Mouse (Mus musculus) C2C12 (cell line): ENCODE data around the gene Samd4b.

Source experiments
- CEBPB ChIP-seq: IDR thresholded peaks from one replicate; pipeline ENCODE4 v1.6.1; 2011; ENCODE audit warnings: low read depth, mild to moderate bottlenecking, control low read depth, moderate library complexity
- CTCF ChIP-seq: IDR thresholded peaks from one replicate; pipeline ENCODE4 v1.5.1; 2011; ENCODE audit not compliant: control insufficient read depth, insufficient read depth, insufficient read length
- MAX ChIP-seq: IDR thresholded peaks from one replicate; pipeline ENCODE4 v1.6.1; 2011; ENCODE audit warnings: mild to moderate bottlenecking, control low read depth
- MYOD1 ChIP-seq: IDR thresholded peaks from one replicate; pipeline ENCODE4 v1.6.1; 2011; ENCODE audit warnings: low read depth; ENCODE audit not compliant: control insufficient read depth, insufficient read length
- MYOG ChIP-seq: IDR thresholded peaks from one replicate; pipeline ENCODE4 v1.6.1; 2011; ENCODE audit not compliant: control insufficient read depth, insufficient read length; ENCODE audit errors: extremely low read depth
- USF1 ChIP-seq: IDR thresholded peaks from one replicate; pipeline ENCODE4 v1.6.1; 2011; ENCODE audit warnings: low read depth, mild to moderate bottlenecking, control low read depth, moderate library complexity

DNA sequence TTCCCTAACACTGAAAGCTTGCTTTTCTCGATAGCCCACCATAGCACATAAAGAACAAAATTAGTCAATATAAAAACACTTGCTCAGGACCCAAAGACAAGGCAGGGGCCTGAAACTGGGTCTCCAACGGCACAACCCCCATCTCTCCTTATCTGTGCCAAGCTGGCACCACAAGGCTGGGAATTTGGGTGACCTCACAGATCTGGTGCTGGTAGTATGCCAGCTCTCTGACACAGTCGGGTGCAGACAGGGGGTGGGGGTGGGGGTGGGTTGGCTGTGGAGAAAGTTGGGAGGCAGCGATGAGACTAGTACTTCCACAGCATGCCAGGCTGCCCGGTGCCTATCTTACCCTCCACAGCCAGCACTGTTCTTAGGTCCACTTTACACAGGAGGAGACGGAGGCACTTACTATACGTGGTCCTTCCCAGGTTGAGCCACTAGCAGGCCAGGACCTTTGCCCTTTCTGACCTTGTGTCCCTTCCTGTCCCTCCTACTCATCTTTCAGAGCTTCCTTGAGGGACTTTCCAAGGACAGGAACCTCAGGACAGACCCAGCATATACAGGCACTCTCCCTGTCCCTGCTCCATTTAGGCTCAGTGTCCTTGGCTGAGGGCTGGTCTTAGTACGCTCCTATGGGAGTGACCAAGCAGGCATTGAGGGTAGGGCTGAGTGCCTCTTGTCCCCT lies 2.1 kb downstream of the Samd4b start:
- no peak for TF ChIP-seq CTCF
- TF ChIP-seq USF1, result no peak
- TF ChIP-seq MYOG, result no peak
- TF ChIP-seq CEBPB, result no peak
- no peak for TF ChIP-seq MAX
- TF ChIP-seq MYOD1, result no peak
